Mouse (Mus musculus) left cerebral cortex, postnatal 36 days (tissue): Measurements from ENCODE around the gene Nlrc5. TPM values are rescaled to one million over a fixed set of nuclear protein-coding genes. Genes with fewer than 3 reads are reported as not detected.

ENCODE experiments used
- DNase-seq, 2 experiments: peaks; one replicate each; pipeline ENCODE4 v3.0.0; 2021 to 2022; ENCODE audit warnings: low spot score in 2 of 2, mixed read lengths in 1 of 2
- intact Hi-C: fragments of 180-260 bp; cut with DNase I; formaldehyde crosslinking; loops from one replicate; pipeline ENCODE4 v1.15.1; 2025
- total RNA-seq, 2 experiments: library from RNA; stranded (reverse); gene quantifications; 2 replicates each; pipeline ENCODE4 v1.2.3; 2021

The Nlrc5 gene
- total RNA-seq, 2 experiments from 2014 or later, result 0.42 to 0.95 TPM

GRCm38 (mm10) chr8:94549482-94549881, 115.3 kb downstream of the Nlrc5 start:
- DNase-seq, result no peak
- intact Hi-C loops, result no loop called here

- intact Hi-C loops, result no loop called here
- no peak for DNase-seq
These were observed 115.8 kb downstream of the Nlrc5 start for GRCm38 (mm10) chr8:94549998-94550397.

GRCm38 (mm10) chr8:94551471-94552422, 117.6 kb downstream of the Nlrc5 start:
- intact Hi-C loops, result no loop called here
- peak; percentile 30 to 46 for DNase-seq

GRCm38 (mm10) chr8:94552696-94553095, 118.5 kb downstream of the Nlrc5 start:
- DNase-seq, result no peak
- intact Hi-C loops, result no loop called here

- intact Hi-C loops, result no loop called here
- DNase-seq, result no peak
These were observed 123.1 kb downstream of the Nlrc5 start for GRCm38 (mm10) chr8:94557281-94557680.

- intact Hi-C loops, result no loop called here
- no peak for DNase-seq
These were observed 127.1 kb downstream of the Nlrc5 start for GRCm38 (mm10) chr8:94561256-94561655.

GRCm38 (mm10) chr8:94564421-94564820, 130.3 kb downstream of the Nlrc5 start:
- intact Hi-C loops, result no loop called here
- DNase-seq, result no peak

GRCm38 (mm10) chr8:94566033-94566432, 131.9 kb downstream of the Nlrc5 start:
- no peak for DNase-seq
- intact Hi-C loops, result no loop called here

- intact Hi-C loops, result no loop called here
- no peak for DNase-seq
These were observed 132.4 kb downstream of the Nlrc5 start for GRCm38 (mm10) chr8:94566446-94567158.

GRCm38 (mm10) chr8:94567159-94567849, 133.1 kb downstream of the Nlrc5 start:
- intact Hi-C loops, result no loop called here
- no peak for DNase-seq

- no peak for DNase-seq
- intact Hi-C loops, result no loop called here
These were observed 133.9 kb downstream of the Nlrc5 start for GRCm38 (mm10) chr8:94568098-94568497.

GRCm38 (mm10) chr8:94569419-94569818, 135.3 kb downstream of the Nlrc5 start:
- no peak for DNase-seq
- intact Hi-C loops, result no loop called here

GRCm38 (mm10) chr8:94571896-94572295, 137.7 kb downstream of the Nlrc5 start:
- no peak for DNase-seq
- intact Hi-C loops, result no loop called here

GRCm38 (mm10) chr8:94574159-94574907, 140.2 kb downstream of the Nlrc5 start:
- intact Hi-C loops, result loop anchor here (2.0 kb wide), 1 partner anchor 42 kb away; the partner anchor contains the start of gene Cpne2
- DNase-seq, result peak; percentile 69 to 75

- intact Hi-C loops, result loop anchor here (2.0 kb wide), 1 partner anchor 42 kb away; the partner anchor contains the start of gene Cpne2
- DNase-seq, result no peak
These were observed 141.0 kb downstream of the Nlrc5 start for GRCm38 (mm10) chr8:94575148-94575547.
